Mouse (Mus musculus) monocyte, adult 5-6 weeks (primary cell): ENCODE data around the gene Supt4a. TPM values are rescaled to one million over a fixed set of nuclear protein-coding genes. Genes with fewer than 3 reads are reported as not detected.
A peak's percentile ranks its signal among the peaks of the same experiment; 100 is the strongest.

Experiments
- ATAC-seq: fragments of 153-309, 156-312 bp; replicated peaks from 2 replicates; pipeline ENCODE4 v1.8.0; 2017; ENCODE audit warnings: mild to moderate bottlenecking; ENCODE audit not compliant: low TSS enrichment, insufficient number of reproducible peaks, severe bottlenecking, poor library complexity, low FRiP score
- total RNA-seq: library from RNA; stranded (forward); fragments of 200-1000, 200-491, 200-594 nt; gene quantifications from 3 replicates; pipeline ENCODE4 v1.2.3, GENCODE M21; 2017

The Supt4a gene
- 123 to 169 TPM (median 136 TPM) in 3 replicates for total RNA-seq

DNA sequence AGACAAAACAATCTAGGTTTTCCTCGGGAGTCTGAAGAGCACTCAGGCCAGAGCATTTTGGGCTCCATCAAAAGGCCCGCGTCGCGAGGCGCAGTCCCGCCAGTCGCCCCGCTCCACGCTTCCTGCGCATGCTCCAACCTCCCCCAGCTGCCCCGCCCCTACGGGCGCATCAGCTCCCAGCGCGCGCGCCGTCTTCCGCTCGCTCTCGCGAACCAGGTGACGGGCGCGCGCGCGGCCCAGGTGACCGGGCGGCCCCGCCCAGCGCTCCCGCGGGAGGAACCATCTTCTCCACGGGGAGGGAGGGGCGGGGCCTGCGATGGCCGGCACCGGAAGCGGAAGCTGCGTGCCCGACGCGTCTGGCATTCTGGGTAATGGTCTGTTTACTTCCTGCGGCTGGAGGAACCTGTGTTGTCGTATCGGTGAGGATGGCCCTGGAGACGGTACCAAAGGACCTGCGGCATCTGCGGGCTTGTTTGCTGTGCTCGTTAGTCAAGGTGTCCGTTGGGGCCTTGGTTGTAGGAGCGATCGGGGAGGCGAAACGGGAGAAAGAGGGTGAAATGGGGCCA, at the start of gene Supt4a:
Gene Supt4a (plus strand): TSS at position 378 of the 566 bp plus-strand sequence.
- peak; percentile 88 for ATAC-seq

DNA sequence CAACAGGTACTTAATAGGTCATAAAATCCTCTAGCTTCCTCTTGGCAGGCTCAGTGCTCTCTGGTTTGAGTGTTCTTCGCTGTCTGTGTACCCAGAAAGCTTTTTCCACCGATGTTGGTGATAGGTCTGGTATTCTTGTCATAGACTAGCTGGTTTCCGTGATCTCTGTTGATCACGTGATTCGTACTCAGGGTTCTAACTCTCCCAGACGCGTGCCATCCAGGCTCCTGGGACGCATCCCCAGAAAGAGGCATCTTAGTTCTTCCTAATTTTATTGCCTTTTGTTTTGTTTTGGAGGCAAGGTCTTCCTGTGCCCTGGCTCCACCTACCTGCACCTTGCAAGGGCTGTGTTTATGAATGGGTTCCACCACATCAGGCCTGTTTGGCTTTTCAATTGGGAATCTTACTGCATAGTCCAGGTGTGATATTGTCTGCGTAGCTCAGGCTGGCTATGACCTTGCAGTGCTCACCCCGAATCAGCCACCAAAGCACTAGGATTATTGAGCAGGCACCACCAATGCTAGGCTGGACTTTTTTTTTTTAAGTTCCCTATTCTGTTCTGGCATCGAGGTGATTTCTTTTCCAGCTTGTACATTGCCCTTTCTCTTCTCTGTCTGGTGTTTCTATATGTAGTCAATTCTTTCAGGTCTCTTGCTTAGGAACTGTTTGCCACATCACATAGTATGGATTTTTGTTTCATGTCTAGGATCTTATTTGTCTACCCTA, 48.7 kb upstream of the Supt4a start:
- ATAC-seq = no peak

DNA sequence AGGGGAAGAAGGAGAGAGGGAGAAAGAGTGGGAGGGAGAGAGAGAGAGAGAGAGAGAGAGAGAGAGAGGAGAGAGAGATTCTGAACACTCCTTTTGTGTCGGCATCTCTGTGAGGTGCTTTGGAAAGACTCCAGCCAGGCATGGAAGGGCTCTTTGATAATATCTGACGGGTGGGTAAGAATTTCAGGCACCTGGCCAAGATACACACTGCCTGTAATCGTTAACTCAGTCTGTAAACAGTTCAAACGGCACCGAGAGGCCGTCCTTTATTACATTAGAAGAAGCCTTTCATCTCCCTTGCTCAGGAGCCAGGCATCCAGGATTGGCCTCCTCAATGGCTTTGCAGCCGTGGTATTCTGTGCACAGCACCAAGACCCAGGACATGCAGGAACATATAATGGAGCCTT, 47.9 kb upstream of the Supt4a start:
- ATAC-seq = no peak

DNA sequence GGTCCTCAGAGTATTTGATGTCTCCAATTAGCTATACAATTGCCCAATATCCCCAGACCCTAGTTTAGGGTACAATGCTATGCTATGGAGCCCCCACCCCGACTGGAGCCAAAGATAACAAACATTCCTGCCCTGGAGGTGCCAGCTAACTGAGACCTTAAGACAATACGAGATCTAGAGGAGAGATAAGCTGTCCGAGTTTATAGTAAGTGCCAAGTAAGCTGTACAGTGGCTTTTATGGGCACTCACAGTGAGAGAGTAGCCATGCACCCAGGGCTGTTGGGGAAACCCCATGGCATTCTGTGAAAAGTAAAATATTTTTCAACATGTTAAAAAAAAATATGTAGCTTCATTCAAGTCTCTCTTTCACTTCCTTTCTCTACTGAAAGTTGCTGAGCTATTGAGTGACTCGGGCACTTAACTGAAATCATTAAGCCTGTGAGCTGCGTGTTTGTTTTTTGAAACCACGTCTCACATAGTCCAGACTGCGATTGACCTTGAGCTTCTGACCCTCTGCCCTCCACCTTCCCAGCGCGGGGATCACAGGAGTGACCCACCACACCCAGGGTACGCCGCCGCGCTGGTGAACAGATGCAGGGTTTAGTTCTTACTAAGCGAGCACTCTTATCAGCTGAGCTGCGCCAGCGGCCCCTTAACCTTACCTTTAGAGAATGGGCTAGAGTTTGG, 47.2 kb upstream of the Supt4a start:
- ATAC-seq = 0 out of 2 replicates have a peak, but pooled peaks have one; percentile 27

DNA sequence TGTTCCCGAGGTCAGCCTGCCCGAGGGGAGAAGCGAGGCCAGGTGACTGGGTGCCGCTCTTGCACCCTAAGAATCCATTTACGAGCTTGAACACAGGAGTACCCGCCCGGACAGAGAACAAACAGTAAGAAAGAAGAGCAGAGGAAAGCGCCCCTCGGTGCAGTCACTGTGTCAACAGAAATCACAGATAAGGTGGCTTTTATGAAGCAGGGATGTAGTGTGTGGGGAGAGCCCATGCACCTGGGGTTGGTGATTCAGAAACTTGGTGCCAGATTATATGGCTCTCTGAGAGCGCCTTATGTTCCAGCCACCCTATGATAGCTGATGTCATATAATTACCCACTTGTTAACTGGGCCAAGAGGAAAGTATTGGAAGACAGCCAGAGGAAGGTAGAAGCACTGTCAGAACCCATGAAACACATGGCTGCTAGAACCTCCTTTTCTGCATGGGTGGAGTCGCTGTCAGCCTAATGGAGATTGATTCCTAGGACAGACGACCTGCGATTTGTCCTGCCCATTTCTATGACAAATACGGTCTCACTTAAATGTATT, 40.1 kb upstream of the Supt4a start:
- ATAC-seq = no peak

DNA sequence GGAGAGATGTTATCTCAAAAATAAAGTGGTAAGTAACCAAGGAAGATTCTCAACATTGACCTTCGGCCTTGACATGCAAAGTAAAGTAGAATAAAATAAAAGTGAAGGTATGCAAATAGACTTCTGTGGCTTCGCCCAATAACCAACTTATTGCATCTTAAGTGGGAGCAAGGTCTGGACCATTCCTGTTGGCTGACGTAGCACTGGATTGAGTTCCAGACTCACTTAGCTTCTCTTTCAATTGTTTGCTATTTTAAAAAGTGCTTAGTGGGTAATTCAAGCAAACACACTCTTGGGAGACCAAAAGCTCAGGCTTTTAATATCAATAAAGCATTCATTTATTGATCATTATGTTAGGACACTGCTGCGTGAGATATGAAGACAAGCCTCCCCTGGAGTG, 39.2 kb upstream of the Supt4a start:
- no peak for ATAC-seq

DNA sequence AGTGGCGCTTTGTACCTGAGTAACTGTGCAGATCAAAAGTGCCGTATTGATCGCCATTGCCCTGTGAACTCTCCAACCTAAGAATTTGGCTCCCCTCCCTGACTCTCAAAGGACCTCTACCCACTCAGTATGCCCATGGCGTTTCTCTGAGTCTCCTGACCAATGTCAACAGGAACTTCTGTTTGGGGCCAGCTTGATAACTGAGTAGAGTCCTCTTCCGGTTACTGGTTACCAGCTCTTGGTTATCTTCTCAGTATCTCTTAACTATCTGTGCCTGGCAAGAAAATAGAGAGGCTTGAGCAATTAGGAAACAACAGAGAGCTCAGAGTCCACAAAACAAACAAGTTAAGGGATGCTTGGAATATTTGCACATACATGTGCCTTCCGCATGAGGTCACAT, 36.2 kb upstream of the Supt4a start:
- ATAC-seq = no peak

DNA sequence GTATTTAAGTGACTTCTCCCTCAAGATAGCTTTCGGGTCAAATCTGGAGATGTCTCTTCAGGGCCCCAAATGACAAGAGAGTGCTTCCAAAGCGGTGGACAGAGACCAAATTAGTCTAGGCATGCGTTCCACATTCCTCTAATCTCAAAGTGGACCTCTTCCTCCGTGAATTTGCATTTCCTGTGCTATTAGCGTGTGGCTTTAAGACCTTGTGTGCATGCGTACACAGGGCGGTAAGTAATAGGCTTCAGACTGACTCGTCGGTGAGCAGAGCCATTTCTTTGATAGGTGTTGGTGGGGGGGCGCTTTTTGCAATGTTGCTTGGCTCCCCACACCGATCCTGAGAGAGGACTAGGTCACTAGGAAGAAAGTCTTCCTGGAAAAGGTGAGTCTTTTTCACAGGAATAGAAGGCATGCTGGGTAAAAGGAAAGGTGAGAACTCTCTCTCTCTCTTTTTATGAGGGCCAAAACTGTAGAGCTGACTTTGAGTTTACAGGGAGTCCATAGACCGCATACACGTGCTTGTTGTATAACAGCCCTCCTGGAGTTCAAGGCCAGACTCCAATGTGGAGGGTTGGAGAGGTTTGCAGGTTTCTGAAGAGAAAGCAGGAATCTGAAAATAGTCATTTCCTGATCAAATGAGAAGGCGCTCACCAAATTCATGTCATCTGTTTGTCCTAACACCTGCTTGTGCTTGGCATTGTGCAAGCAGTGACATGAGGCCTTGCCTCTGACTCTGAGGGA, 35.3 kb upstream of the Supt4a start:
- ATAC-seq = no peak

DNA sequence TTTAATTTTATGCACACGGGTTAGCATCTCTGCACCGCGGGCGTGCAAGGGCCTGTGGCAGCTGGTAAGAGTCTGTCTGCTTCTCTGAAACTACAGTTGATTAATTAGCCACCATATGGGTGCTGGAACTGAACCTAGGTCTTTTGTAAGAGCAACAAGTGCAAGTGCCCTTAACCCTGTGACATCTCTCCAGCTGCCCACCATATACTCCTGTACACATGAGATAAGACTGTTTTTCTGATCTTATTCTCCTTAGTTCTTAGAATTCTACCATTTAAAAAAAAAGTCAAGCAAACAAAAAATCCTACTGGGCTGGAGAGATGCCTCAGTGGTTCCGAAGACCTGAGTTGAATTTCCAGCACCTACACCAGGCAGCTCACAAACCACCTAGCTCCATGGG, 33.7 kb upstream of the Supt4a start:
- no peak for ATAC-seq

DNA sequence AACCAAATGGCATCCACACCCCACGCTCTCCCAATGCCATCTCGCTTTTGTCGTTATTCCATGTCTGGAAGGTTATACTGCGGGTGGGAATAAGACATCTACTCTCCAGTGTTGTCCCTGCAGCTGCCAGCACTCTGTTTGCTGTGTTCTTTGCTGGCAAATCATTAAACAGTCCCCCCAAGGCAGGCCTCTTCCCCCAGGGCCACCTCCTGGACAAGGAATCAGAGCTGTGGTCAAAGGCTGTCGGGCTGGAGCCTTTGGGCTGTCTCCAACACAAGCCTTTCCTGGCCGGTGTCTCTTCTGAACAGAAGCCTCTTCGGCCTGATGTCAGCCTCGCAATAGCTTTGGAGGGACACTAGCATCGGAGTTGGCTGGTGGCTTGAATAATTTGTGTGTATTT, 33.1 kb upstream of the Supt4a start:
- ATAC-seq = no peak

DNA sequence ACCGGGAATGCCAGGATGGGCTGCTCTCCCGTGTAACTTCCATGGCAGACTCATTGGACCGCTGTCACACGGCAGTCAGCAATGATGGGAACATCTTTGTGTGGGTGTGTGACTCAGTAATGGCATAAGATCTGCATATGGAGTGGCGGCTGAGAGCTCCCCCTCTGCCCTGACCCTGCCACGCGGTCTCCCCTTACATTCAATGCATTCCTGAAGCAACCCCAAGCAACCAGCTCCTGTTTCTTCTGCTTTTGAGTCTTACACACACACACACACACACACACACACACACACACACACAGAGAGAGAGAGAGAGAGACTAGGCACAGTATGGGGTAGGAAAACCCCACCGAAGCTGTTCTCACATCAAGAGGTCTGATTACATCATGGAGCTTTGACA, 29.8 kb upstream of the Supt4a start:
- no peak for ATAC-seq

DNA sequence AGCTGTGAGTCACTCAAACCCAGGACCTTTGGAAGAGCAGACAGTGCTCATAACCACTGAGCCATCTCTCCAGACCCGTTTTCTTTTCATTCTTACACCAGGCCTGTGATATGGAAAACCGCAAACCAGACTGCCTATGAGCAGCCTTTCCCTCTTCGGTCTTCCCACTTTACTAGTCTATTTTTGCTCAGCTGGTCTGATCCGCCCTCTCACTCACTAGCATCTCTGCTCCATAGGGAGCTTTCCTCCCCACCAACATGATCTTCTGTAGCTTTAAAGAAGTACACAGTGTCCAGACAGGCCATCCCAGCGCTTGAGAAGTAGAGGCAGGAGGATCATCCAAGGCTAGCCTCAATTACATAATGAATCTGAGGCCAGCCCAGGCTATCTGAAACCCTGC, 28.4 kb upstream of the Supt4a start:
- no peak for ATAC-seq

DNA sequence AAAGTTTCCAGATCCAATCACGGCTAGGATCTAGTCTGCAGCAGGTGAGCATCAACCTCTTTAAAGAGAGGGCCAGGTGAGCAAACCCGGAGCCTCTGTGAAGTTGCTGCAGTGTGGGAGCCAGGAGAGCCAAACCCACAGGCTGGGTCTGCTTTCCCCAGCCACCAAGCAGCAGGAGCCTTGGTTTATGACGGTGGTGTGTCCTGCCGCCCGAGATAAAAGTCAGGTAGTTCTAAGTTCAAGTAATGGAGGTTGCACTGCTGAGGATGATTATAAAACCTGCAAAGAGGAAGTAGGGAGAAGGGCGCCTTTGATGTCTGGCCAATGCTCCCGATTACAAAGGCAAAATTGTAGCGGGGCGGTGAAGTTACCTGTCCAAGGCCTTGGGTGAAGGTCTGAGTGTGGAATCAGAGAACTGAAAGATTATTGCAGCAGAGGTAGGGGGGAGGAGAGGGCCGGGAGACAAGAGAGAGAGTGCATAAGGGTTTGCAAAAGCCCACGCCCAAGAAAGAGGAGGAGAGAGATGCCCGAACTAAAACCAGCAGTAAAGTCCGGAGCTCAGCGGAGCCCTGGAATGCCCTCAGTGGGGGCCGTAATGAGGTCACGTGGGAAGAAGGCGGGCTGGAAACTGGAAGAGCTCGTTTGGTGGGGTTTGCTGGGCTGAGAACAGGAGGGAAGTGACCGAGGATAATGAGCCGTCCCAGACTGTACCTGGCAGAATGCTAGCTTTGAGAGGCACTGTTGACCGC, 27.7 kb upstream of the Supt4a start:
- ATAC-seq = no peak

DNA sequence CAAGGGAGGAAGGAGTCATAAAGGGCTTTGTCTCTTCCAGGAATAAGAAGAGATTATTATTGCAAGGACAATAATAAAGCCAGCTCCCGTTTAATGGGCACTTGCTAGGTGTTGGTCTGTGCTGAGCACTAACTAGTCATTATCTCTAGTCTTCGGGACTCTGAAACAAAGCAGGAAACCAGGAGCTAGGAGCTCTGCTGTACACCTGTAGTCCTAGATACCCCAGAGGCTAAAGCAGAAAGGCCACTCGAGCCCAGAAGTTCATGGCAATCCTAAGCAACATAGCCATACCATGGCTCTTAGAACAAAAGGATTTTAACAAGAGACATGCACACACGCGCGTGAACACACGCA, 27.1 kb upstream of the Supt4a start:
- ATAC-seq = no peak

DNA sequence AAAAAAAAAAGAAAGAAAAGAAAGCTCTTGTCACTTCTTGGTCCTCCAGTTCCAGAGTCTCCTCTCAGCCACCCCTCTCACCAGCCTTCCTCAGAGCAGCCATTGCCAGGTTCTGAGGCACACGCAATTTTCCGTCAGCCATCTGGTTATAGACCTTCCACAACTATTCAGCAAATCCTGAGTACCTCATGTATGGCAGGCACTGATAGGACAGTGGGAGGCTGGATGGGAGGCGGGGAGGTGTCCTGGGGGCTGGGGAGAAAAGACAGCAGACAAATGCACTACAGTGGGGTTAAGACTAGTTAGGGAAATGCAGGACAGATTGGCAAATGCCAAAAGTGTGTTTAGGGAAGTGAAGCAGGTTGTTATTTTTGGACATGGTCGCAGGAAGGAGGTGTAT, 25.2 kb upstream of the Supt4a start:
- ATAC-seq = no peak

DNA sequence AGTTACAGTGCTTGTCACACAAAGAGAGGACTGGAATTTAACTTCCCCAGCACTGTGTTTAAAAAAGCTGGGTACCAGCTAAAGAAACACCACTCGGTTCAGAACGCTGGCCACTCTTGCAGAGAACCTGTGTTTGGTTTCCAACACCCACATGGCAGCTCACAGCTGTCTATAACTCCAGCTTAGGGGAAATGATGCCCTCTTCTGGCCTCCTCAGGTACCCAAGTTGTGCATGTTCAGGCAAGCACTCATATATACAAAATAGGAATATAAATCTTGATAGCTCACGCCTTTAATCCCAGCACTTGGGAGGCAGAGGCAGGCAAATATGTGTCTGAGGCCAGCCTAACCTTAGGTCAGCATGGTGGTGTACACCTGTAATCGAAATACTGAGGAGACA, 21.4 kb upstream of the Supt4a start:
- ATAC-seq = no peak

DNA sequence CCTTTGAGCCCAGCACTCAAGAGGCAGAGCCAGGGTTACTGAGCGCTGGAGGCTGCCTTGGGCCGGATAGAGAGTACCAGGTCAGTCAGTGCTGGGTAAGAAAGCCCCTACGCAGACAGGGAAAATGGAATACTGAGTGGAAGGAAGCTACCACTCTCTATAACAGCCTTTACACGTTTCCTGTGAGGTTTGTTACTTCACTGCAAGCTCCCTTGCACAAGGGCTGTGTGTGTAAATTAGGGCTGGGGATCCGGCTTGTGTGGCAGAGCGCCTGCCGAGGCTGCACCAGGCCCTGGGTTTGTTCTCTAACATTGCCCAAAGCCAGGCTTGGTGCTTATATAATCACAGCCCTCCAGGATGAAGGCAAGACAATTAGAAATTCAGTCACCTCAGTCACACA, 17.8 kb upstream of the Supt4a start:
- no peak for ATAC-seq

DNA sequence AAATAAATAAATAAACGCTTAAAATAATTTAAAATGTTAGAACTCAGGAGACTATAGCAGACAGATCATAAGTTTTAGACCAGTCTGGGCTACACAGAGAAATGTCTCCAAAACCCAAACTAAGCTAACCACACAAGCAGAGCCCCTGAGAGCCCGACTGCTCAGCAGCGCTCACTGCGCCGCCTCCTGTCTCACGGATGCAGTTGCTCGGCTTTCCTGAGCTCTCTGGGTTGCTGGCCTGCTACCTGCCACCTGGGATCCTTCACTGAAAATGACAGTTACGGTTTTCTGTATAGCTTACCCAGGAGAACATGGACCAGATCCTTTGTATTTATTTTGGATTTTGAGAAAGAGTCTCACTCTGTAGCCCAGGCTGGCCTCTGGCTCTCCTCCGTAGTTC, 17.0 kb upstream of the Supt4a start:
- ATAC-seq = no peak

DNA sequence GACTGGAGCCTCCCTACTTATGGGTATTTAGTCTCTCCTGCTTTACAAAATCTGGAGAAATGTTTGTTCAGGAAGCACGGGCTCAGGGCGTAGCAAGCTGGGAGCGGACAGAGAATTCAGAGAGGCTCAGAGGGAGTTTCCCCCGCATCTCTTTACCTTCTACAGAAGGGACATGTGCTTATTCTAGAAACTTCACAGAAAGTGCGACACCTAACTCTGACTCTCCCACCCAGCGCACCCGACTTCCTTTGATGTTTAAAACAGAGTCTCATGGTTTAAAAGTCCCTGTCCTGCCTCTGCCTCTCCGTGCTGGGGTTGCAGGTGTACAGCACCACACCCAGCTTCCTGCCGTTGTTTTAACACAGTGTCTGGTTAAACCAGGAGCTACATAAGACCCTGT, 16.5 kb upstream of the Supt4a start:
- no peak for ATAC-seq
